Mouse (Mus musculus): ENCODE results near the gene Kcnj15. TPM values are rescaled to one million over a fixed set of nuclear protein-coding genes. Genes with fewer than 3 reads are reported as not detected.

Kcnj15 gene
- polyA plus RNA-seq (2017; shearing (Covaris generic)), result not detected

DNA sequence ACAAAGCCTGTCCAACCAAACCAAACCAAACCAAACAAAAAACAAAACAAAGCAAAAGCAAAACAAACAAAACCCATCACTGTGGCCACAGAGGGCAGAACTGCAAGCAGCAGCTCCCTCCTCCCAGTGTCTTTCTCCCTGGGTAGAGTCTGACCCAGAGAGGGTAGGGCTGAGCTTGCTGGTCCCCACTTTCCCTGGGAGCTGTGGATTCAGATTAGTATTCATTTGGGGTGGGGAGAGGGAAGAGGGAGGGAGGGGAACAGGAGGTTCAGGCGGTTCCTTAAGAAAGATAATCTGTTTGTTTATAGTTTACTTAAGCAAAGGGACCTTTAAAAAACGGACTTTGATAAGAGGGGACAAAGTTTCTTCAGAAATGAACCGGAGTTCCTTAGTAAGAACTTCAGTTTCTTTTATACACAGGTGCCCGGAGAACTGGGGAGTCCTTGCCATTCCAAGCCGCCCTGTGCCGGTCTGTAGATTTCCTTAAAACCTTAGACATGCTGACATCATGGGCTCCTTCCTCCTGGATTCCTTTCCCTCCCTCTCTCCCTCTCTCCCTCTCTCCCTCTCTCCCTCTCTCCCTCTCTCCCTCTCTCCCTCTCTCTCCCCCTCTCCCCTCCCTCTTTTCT is at the start of gene Kcnj15:
Gene Kcnj15, plus strand, starts transcription at position 293 of the 629 bp plus-strand sequence.

